Mouse (Mus musculus): ENCODE measurements around the gene Rabepk. TPM values are rescaled to one million over a fixed set of nuclear protein-coding genes. Genes with fewer than 3 reads are reported as not detected.

Rabepk gene
- polyA plus RNA-seq, 1 experiment from 2014 or later: 47.9 TPM

GRCm38 (mm10) chr2:34784085-34784484 is 15.6 kb downstream of the Rabepk start:
- TF ChIP-seq CTCF (IDR thresholded peaks at IDR 0.05): peak; percentile 84
- POLR2A ChIA-PET: interaction anchor here (1.5 kb wide), 1 partner anchor 13 kb away, joined by 4 read pairs; the partner anchor contains the start of gene Hspa5
- ATAC-seq: no peak
- CTCF ChIA-PET: interaction anchor here (0.6 to 2.7 kb wide), 11 partner anchors 10 to 189 kb away, joined by 3 to 18 read pairs (median 5); partner anchors contain the start of genes Hspa5 and Rabepk
- H3K27me3 ChIP-seq: no peaks in the 10 kb centered on the region
- no peak for DNase-seq (ENCODE audit: low read depth, low spot score)
- in situ Hi-C loops (cut with MboI; ENCODE audit: low pct_unique_long_range_greater_than_20kb): no loop called here

- CTCF ChIA-PET: interaction anchor here (0.9 to 2.7 kb wide), 8 partner anchors 9 to 189 kb away, joined by 3 to 18 read pairs (median 6); partner anchors contain the start of gene Rabepk
- DNase-seq (ENCODE audit: low read depth, low spot score) (no peak), ATAC-seq (no peak)
- in situ Hi-C loops (cut with MboI; ENCODE audit: low pct_unique_long_range_greater_than_20kb): no loop called here
- POLR2A ChIA-PET: interaction anchor here (1.5 kb wide), 1 partner anchor 12 kb away, joined by 4 read pairs; the partner anchor contains the start of gene Hspa5
- TF ChIP-seq CTCF (IDR thresholded peaks at IDR 0.05): no peak
- no peaks in the 10 kb centered on the region for H3K27me3 ChIP-seq
These were observed 16.4 kb downstream of the Rabepk start for GRCm38 (mm10) chr2:34783064-34784020.

- in situ Hi-C loops (cut with MboI; ENCODE audit: low pct_unique_long_range_greater_than_20kb): no loop called here
These were observed 22.4 kb downstream of the Rabepk start for GRCm38 (mm10) chr2:34777237-34777868.

GRCm38 (mm10) chr2:34774493-34774892 is 25.2 kb downstream of the Rabepk start:
- DNase-seq (ENCODE audit: low read depth, low spot score) (no peak), ATAC-seq (no peak)
- in situ Hi-C loops (cut with MboI; ENCODE audit: low pct_unique_long_range_greater_than_20kb): no loop called here
- no peaks in the 10 kb centered on the region for H3K27me3 ChIP-seq
- CTCF ChIA-PET: interaction anchor here (0.8 kb wide), 1 partner anchor 8 kb away, joined by 4 read pairs; no protein-coding TSS in a partner anchor
- POLR2A ChIA-PET: no interaction called here
- no peak for TF ChIP-seq CTCF (IDR thresholded peaks at IDR 0.05)

More at GRCm38 (mm10) chr2:34777237-34777868, 22.4 kb downstream of the Rabepk start:
- DNase-seq (ENCODE audit: low read depth, low spot score) (no peak), ATAC-seq (no peak)
- POLR2A ChIA-PET: no interaction called here
- no peaks in the 10 kb centered on the region for H3K27me3 ChIP-seq
- TF ChIP-seq CTCF (IDR thresholded peaks at IDR 0.05): no peak
- CTCF ChIA-PET: no interaction called here

- no peaks in the 10 kb centered on the region for H3K27me3 ChIP-seq
- TF ChIP-seq CTCF (IDR thresholded peaks at IDR 0.05): no peak
- CTCF ChIA-PET: interaction anchor here (0.8 kb wide), 2 partner anchors 9 to 11 kb away, joined by 3 to 4 read pairs; no protein-coding TSS in a partner anchor
- POLR2A ChIA-PET: interaction anchor here (0.6 kb wide), 1 partner anchor 53 kb away, joined by 3 read pairs; no protein-coding TSS in a partner anchor
- ATAC-seq (no peak), DNase-seq (ENCODE audit: low read depth, low spot score) (no peak)
- in situ Hi-C loops (cut with MboI; ENCODE audit: low pct_unique_long_range_greater_than_20kb): no loop called here
These were observed 26.0 kb downstream of the Rabepk start for GRCm38 (mm10) chr2:34773673-34774072.

- H3K27me3 ChIP-seq: no peaks in the 10 kb centered on the region
- POLR2A ChIA-PET: interaction anchor here (2.3 to 2.4 kb wide), 2 partner anchors 17 to 28 kb away, joined by 12 to 17 read pairs; partner anchors contain the start of genes Gapvd1 and Rabepk
- TF ChIP-seq CTCF (IDR thresholded peaks at IDR 0.05): no peak
- ATAC-seq (peak; percentile 1), DNase-seq (ENCODE audit: low read depth, low spot score) (no peak)
- in situ Hi-C loops (cut with MboI; ENCODE audit: low pct_unique_long_range_greater_than_20kb): no loop called here
- CTCF ChIA-PET: interaction anchor here (1.1 kb wide), 1 partner anchor 12 kb away, joined by 6 read pairs; no protein-coding TSS in a partner anchor
These were observed 27.2 kb downstream of the Rabepk start for GRCm38 (mm10) chr2:34772252-34773235.

GRCm38 (mm10) chr2:34771368-34772226 is 28.1 kb downstream of the Rabepk start, which contains the start of gene Hspa5:
Gene Hspa5, plus strand, starts transcription at chr2:34771970.
- no peak for TF ChIP-seq CTCF (IDR thresholded peaks at IDR 0.05)
- DNase-seq (ENCODE audit: low read depth, low spot score) (peak; percentile 97), ATAC-seq (peak; percentile 95)
- ChIA-PET POLR2A (interaction anchor here (1.5 to 2.4 kb wide), 3 partner anchors 12 to 29 kb away, joined by 4 to 17 read pairs (median 12); partner anchors contain the start of genes Gapvd1 and Rabepk), CTCF (interaction anchor here (1.1 kb wide), 1 partner anchor 13 kb away, joined by 6 read pairs; no protein-coding TSS in a partner anchor)
- in situ Hi-C loops (cut with MboI; ENCODE audit: low pct_unique_long_range_greater_than_20kb): no loop called here
- no peaks in the 10 kb centered on the region for H3K27me3 ChIP-seq

- DNase-seq (ENCODE audit: low read depth, low spot score) (no peak), ATAC-seq (no peak)
- TF ChIP-seq CTCF (IDR thresholded peaks at IDR 0.05): no peak
- POLR2A ChIA-PET: interaction anchor here (1.5 to 2.4 kb wide), 3 partner anchors 12 to 29 kb away, joined by 4 to 17 read pairs (median 12); partner anchors contain the start of genes Gapvd1 and Rabepk
- in situ Hi-C loops (cut with MboI; ENCODE audit: low pct_unique_long_range_greater_than_20kb): no loop called here
- CTCF ChIA-PET: interaction anchor here (0.8 kb wide), 1 partner anchor 13 kb away, joined by 3 read pairs; no protein-coding TSS in a partner anchor
- no peaks in the 10 kb centered on the region for H3K27me3 ChIP-seq
These were observed 28.8 kb downstream of the Rabepk start for GRCm38 (mm10) chr2:34770951-34771350.
